Mouse (Mus musculus) kidney, adult 10 weeks (tissue): ENCODE results near the gene Scn1b. TPM values are rescaled to one million over a fixed set of nuclear protein-coding genes. Genes with fewer than 3 reads are reported as not detected.

Experiments used
- polyA plus RNA-seq: library from polyadenylated mRNA; stranded (reverse); fragments of 350-450 nt; fragmentation: Illumina TruSeq; extraction: RNeasy Lipid Tissue Mini Kit (QIAGEN cat#74804); gene quantifications from one replicate; pipeline ENCODE4 v1.2.3, GENCODE M21; 2014; ENCODE audit warnings: low read depth, low replicate concordance

Scn1b gene
- 1.9 TPM for polyA plus RNA-seq

DNA sequence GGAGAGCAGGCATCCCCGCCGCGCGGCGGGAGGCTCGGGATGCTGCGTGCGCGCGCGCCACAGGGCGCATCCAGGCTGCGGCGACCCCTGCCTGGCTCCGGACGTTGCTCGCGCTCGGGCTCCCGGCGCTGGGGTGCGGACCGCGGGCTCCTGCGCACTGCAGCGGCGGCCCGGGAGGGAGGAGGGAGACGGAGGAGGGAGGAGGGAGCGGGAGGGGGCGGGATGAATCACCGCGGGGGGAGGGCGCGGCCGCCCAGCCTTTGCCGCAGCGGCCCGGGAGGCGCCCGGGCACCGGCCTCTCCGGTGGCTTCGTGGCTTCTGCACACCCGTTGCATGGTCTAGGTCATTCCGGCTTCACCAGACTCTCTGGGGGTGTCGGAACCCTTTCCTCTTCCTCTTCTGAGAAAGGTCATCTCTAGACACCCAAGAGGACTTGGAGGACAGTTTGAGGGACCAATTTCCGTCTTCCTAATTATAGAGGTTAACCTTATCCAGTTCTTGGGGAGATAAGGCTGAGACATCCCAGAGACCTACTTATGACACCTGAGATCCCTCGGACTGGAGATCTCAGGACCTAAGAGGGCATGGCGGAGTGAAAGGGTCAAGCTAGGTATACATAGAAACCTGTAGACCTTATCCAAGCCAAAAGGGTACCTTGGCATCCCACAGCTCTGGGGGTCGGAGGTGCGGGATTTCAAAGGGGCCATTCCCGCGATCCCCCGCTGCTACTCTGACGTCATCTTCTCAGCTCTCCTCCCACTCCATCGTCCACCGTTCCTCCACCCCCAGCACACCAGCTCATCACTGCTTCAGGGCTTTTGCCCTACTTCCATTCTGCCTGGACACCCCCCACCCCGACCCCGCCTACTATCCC lies at the start of gene Scn1b:
Gene Scn1b (minus strand): TSS at position 153 of the 874 bp plus-strand sequence.

DNA sequence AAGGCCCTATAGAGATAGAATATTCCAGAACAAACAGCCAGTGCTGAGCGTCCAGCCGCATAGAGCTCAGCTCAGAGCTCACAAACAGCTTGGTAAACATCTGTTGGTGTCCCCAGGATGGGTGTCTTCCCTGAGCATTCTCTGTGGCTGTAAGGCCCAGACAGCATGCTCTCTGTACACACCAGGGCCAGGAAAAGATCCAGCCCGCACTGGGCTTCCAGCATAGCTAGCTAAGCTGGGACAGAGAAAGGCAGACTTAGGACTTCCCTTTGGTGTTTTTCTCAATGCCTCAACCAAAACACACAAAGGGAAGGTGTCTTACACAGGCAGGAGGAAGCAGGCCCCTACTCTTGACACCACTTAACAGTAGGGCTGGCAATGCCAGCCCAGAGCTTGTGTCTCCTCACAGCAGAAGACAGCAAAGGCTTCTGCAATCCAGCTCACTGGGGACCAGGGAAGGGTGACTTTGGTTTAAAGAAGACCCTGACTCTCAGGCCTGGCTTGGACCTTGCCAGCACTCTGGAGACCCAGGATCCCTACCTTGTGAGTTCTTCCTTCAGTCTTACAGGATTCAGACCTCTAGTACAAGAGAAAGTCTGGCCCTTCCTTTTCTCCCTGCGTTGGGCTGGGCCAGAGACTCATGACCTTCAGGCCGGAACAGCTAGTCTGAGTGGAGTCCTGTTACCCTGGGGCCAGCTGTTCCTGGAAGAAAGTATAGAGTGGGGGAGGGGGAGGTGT lies 28.7 kb upstream of the Scn1b start, which contains the start of gene Gramd1a:
Gene Gramd1a (minus strand): TSS at position 601 of the 738 bp plus-strand sequence.

DNA sequence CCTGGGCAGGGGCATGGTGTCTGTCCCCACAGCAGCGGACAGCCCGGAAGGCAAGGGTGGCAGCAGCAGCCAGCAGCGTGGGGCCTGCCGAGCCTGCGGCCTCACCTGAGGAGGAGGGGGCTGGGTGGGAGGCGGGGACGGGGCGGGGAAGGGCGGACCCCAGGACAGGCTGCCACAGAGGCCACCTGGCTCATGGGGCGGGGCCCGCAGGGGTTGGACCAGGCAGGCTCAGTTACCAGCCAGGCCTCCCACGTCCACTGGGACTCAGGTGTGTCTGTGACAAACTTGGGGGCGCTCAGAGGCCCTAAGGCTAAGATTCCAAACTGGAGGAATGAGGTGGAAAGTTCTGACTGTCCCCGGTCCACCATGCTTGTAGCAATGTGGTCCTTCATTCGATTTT lies 11.6 kb downstream of the Scn1b start, which contains the start of gene Hpn:
Gene Hpn (minus strand): TSS at position 109 of the 400 bp plus-strand sequence.

DNA sequence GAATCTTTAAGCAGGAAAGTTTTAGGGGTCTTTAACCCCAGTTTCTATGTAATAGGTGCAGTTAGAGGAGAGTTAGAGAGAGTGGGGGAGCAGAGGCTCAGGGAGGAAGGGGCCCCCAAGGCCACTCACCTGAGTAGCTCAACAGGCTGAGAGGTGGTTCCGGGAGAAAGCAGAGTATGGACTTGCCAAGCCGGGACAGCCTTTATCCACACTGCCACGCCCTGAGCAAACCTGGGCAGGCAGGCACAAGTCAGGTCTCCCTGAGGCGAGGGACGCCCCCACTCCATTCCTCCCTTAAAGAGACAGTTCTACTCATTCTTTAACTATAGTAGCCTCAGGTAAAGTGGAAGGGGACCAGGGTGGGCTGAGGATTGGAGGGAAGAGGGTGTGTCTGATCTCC lies 50.3 kb downstream of the Scn1b start, which contains the start of gene Fxyd3:
Gene Fxyd3 (minus strand): TSS at position 213 of the 400 bp plus-strand sequence.

Other genes with a start within 250 kb of the Scn1b start
- gene Cd22, start 246.7 kb downstream of the Scn1b start, polyA plus RNA-seq = not detected
- not detected for gene Mag, start 212.1 kb downstream of the Scn1b start, polyA plus RNA-seq
- not detected for gene Hamp2, start 202.3 kb downstream of the Scn1b start, polyA plus RNA-seq
- gene Hamp, start 183.0 kb downstream of the Scn1b start, polyA plus RNA-seq = not detected
- 37.8 TPM for gene Usf2, start 170.2 kb downstream of the Scn1b start, polyA plus RNA-seq
- 1.5 TPM for gene Lsr, start 153.5 kb downstream of the Scn1b start, polyA plus RNA-seq
- gene Fam187b, start 153.2 kb downstream of the Scn1b start, polyA plus RNA-seq = 3.2 TPM
- gene Fxyd5, start 84.5 kb downstream of the Scn1b start, polyA plus RNA-seq = 3.3 TPM
- gene Fxyd7, start 75.5 kb downstream of the Scn1b start, polyA plus RNA-seq = not detected
- not detected for gene Fxyd1, start 69.8 kb downstream of the Scn1b start, polyA plus RNA-seq
- gene Lgi4, start 67.7 kb downstream of the Scn1b start, polyA plus RNA-seq = 0.12 TPM
- not detected for gene Fxyd3, start 50.3 kb downstream of the Scn1b start, polyA plus RNA-seq
- 7.6 TPM for gene Hpn, start 11.7 kb downstream of the Scn1b start, polyA plus RNA-seq
- gene Gramd1a, start 28.9 kb upstream of the Scn1b start, polyA plus RNA-seq = 3.3 TPM
- not detected for gene Scgb2b2, start 163.5 kb upstream of the Scn1b start, polyA plus RNA-seq
- gene Scgb1b2, start 164.8 kb upstream of the Scn1b start, polyA plus RNA-seq = not detected
- not detected for gene Scgb2b3, start 235.1 kb upstream of the Scn1b start, polyA plus RNA-seq
- not detected for gene Scgb1b3, start 248.6 kb upstream of the Scn1b start, polyA plus RNA-seq